Mouse (Mus musculus) left cerebral cortex, postnatal 14 days (tissue): Measurements from ENCODE around the gene Tas2r126. TPM values are rescaled to one million over a fixed set of nuclear protein-coding genes. Genes with fewer than 3 reads are reported as not detected.

ENCODE experiments used
- DNase-seq, 2 experiments: peaks; one replicate each; pipeline ENCODE4 v3.0.0; 2021 to 2022; ENCODE audit warnings: low spot score in 2 of 2, mixed read lengths in 1 of 2
- intact Hi-C: fragments of 180-260 bp; cut with DNase I; formaldehyde crosslinking; loops from one replicate; pipeline ENCODE4 v1.15.1; 2025
- long read RNA-seq, 2 experiments: library from polyadenylated mRNA; stranded (forward); transcript quantifications; one replicate each; pipeline ENCODE4 v2.0.0; 2021
- total RNA-seq, 2 experiments: library from RNA; stranded (reverse); gene quantifications; 2 replicates each; pipeline ENCODE4 v1.2.3; 2021

The Tas2r126 gene
- total RNA-seq: not detected
- long read RNA-seq, experiment 1: 0 reads
- long read RNA-seq, experiment 2: 0 reads

- intact Hi-C loops: no loop called here
- DNase-seq: no peak
Observed at GRCm38 (mm10) chr6:42434446-42434845, at the start of gene Tas2r126. Tas2r126 (plus strand) TSS chr6:42434535.

- DNase-seq: no peak
- intact Hi-C loops: no loop called here
Observed at GRCm38 (mm10) chr6:42385635-42386034, 48.7 kb upstream of the Tas2r126 start.

GRCm38 (mm10) chr6:42391796-42392330 is 42.5 kb upstream of the Tas2r126 start:
- DNase-seq: no peak
- intact Hi-C loops: no loop called here

GRCm38 (mm10) chr6:42395960-42396809 is 38.1 kb upstream of the Tas2r126 start:
- DNase-seq: peak; percentile 19 to 40
- intact Hi-C loops: no loop called here

- DNase-seq: no peak
- intact Hi-C loops: no loop called here
Observed at GRCm38 (mm10) chr6:42397041-42397657, 37.2 kb upstream of the Tas2r126 start.

- DNase-seq: no peak
- intact Hi-C loops: no loop called here
Observed at GRCm38 (mm10) chr6:42398285-42398684, 36.0 kb upstream of the Tas2r126 start.

- intact Hi-C loops: no loop called here
- no peak for DNase-seq
Observed at GRCm38 (mm10) chr6:42398998-42399397, 35.3 kb upstream of the Tas2r126 start.

GRCm38 (mm10) chr6:42399938-42400337 is 34.4 kb upstream of the Tas2r126 start, which contains the start of gene Tas2r143:
Tas2r143 (plus strand) TSS chr6:42400238.
- DNase-seq: no peak
- intact Hi-C loops: no loop called here

- intact Hi-C loops: no loop called here
- DNase-seq: no peak
Observed at GRCm38 (mm10) chr6:42405134-42405533, 29.2 kb upstream of the Tas2r126 start, which contains the start of gene Tas2r135. Tas2r135 (plus strand) TSS chr6:42405434.

- no peak for DNase-seq
- intact Hi-C loops: no loop called here
Observed at GRCm38 (mm10) chr6:42419443-42419842, 14.9 kb upstream of the Tas2r126 start.

- DNase-seq: no peak
- intact Hi-C loops: no loop called here
Observed at GRCm38 (mm10) chr6:42421439-42421838, 12.9 kb upstream of the Tas2r126 start.

- no peak for DNase-seq
- intact Hi-C loops: no loop called here
Observed at GRCm38 (mm10) chr6:42424472-42424871, 9.9 kb upstream of the Tas2r126 start.

GRCm38 (mm10) chr6:42426337-42426736 is 8.0 kb upstream of the Tas2r126 start:
- peak in 1 of 2 experiments; percentile 41 for DNase-seq
- intact Hi-C loops: no loop called here

- no peak for DNase-seq
- intact Hi-C loops: no loop called here
Observed at GRCm38 (mm10) chr6:42433554-42433953, 781 bp upstream of the Tas2r126 start.

GRCm38 (mm10) chr6:42435490-42435889 is 1.2 kb downstream of the Tas2r126 start:
- intact Hi-C loops: no loop called here
- no peak for DNase-seq

- intact Hi-C loops: no loop called here
- no peak for DNase-seq
Observed at GRCm38 (mm10) chr6:42441395-42441794, 7.1 kb downstream of the Tas2r126 start.

GRCm38 (mm10) chr6:42444491-42444890 is 10.2 kb downstream of the Tas2r126 start:
- intact Hi-C loops: no loop called here
- DNase-seq: no peak

GRCm38 (mm10) chr6:42447381-42447780 is 13.0 kb downstream of the Tas2r126 start:
- no peak for DNase-seq

GRCm38 (mm10) chr6:42465096-42465495 is 30.8 kb downstream of the Tas2r126 start, which contains the start of gene Olfr458:
Olfr458 (minus strand) TSS chr6:42465196.
- intact Hi-C loops: no loop called here
- DNase-seq: no peak

More at GRCm38 (mm10) chr6:42447381-42447780, 13.0 kb downstream of the Tas2r126 start:
- intact Hi-C loops: no loop called here

GRCm38 (mm10) chr6:42470542-42470941 is 36.2 kb downstream of the Tas2r126 start:
- no peak for DNase-seq
- intact Hi-C loops: no loop called here
